Mouse (Mus musculus): ENCODE results near the gene Rfwd3. TPM values are rescaled to one million over a fixed set of nuclear protein-coding genes. Genes with fewer than 3 reads are reported as not detected.

The Rfwd3 gene
- total and polyA plus RNA-seq, 3 experiments = 53.1 to 64.5 (median 63.6) TPM

- H3K79me2 ChIP-seq (replicated peaks; ENCODE audit: control insufficient read depth, extremely low read depth, insufficient read depth, poor library complexity, severe bottlenecking) = no peaks in the 10 kb centered on the region
- peaks cover 2% of the 10 kb centered on the region for H3K9me3 ChIP-seq (replicated peaks; ENCODE audit: low read length)
- no peak overlapping the region for H3K4me2 ChIP-seq (ENCODE audit: insufficient read depth, low read depth, poor library complexity, severe bottlenecking)
- dilution Hi-C loops (cut with MboI; ENCODE audit: extremely low pct_ligation_motif_present, extremely low pct_unique_long_range_greater_than_20kb, low sequenced_read_pairs) = no loop called here
- peaks cover 7 to 9% of the 10 kb centered on the region in 2 experiments for H3K4me1 ChIP-seq (ENCODE audit: control insufficient read depth in 1 of 2, insufficient read depth in 2 of 2)
- no peak overlapping the region for H3K9ac ChIP-seq (ENCODE audit: insufficient read depth, low read depth)
- H3K27ac ChIP-seq (ENCODE audit: insufficient read depth, low read depth) = no peak overlapping the region
- in situ Hi-C loops (cut with MboI; ENCODE audit: low pct_ligation_motif_present, low pct_unique_long_range_greater_than_20kb, low sequenced_read_pairs) = loop anchor here (10.0 kb wide), 1 partner anchor 282 kb away; no protein-coding TSS in a partner anchor
- TF ChIP-seq TCF12 (IDR thresholded peaks at IDR 0.05; ENCODE audit: low read depth, low read length) (no peak), MYC (IDR thresholded peaks at IDR 0.05; ENCODE audit: low read depth, low read length) (no peak), BHLHE40 (IDR thresholded peaks at IDR 0.05; ENCODE audit: low read depth, low read length) (no peak), SMC3 (IDR thresholded peaks at IDR 0.05; ENCODE audit: low read depth, low read length) (peak; percentile 98), NRF1 (IDR thresholded peaks at IDR 0.05; ENCODE audit: low read depth, low read length) (no peak; the same call in 1 of the 2 replicates), RAD21 (IDR thresholded peaks at IDR 0.05; ENCODE audit: low read depth, low read length) (peak; percentile 98), CTCF (conservative IDR thresholded peaks at IDR 0.05 in 1 of 2, IDR thresholded peaks at IDR 0.05 in 1 of 2; ENCODE audit: low read depth in 2 of 2, low read length in 2 of 2) (peak; percentile 60 to 98; a peak in 3 of 4 replicates), ZC3H11A (IDR thresholded peaks at IDR 0.05; ENCODE audit: low read depth, low read length) (peak; percentile 80), MEF2A (IDR thresholded peaks at IDR 0.05; ENCODE audit: borderline replicate concordance, low read depth, low read length) (0 out of 2 replicates have a peak, but pooled peaks have one; percentile 35), MAX (IDR thresholded peaks at IDR 0.05; ENCODE audit: low read length) (peak; percentile 39; the same call in 1 of the 2 replicates), IRF4 (IDR thresholded peaks at IDR 0.05; ENCODE audit: low read depth, low read length) (no peak), MAZ (IDR thresholded peaks at IDR 0.05; ENCODE audit: low read depth, low read length) (no peak), NELFE (IDR thresholded peaks at IDR 0.05; ENCODE audit: low read depth, low read length) (peak; percentile 59; the same call in 1 of the 2 replicates), ZKSCAN1 (IDR thresholded peaks at IDR 0.05; ENCODE audit: borderline replicate concordance, low read depth, low read length) (no peak), UBTF (IDR thresholded peaks at IDR 0.05; ENCODE audit: low read depth, low read length) (no peak)
- peak; percentile 74 for DNase-seq (ENCODE audit: extremely low read depth)
- no peak overlapping the region for H3K4me3 ChIP-seq (replicated peaks in 1 of 3; ENCODE audit: low read depth in 2 of 3, low read length in 2 of 3, poor library complexity in 1 of 3)
- peaks cover 50% of the 10 kb centered on the region for H3K27me3 ChIP-seq (replicated peaks)
- no peaks in the 10 kb centered on the region for H3K36me3 ChIP-seq (replicated peaks in 1 of 2; ENCODE audit: control insufficient read depth in 1 of 2, insufficient read depth in 1 of 2, low read length in 1 of 2)
Observed at GRCm38 (mm10) chr8:111343225-111343624, 43.2 kb upstream of the Rfwd3 start.

GRCm38 (mm10) chr8:111340186-111340585 is 40.2 kb upstream of the Rfwd3 start:
- Histone ChIP-seq H3K79me2 (replicated peaks; ENCODE audit: control insufficient read depth, extremely low read depth, insufficient read depth, poor library complexity, severe bottlenecking) (no peaks in the 10 kb centered on the region), H3K4me3 (replicated peaks in 1 of 3; ENCODE audit: low read depth in 2 of 3, low read length in 2 of 3, poor library complexity in 1 of 3) (no peak overlapping the region), H3K4me1 (ENCODE audit: control insufficient read depth in 1 of 2, insufficient read depth in 2 of 2) (peaks cover 0 to 11% of the 10 kb centered on the region in 2 experiments; a peak in 2 of 4 replicates), H3K9ac (ENCODE audit: insufficient read depth, low read depth) (no peak overlapping the region), H3K9me3 (replicated peaks; ENCODE audit: low read length) (peaks cover 2% of the 10 kb centered on the region), H3K4me2 (ENCODE audit: insufficient read depth, low read depth, poor library complexity, severe bottlenecking) (no peak overlapping the region), H3K27me3 (replicated peaks) (peaks cover 34% of the 10 kb centered on the region), H3K36me3 (replicated peaks in 1 of 2; ENCODE audit: control insufficient read depth in 1 of 2, insufficient read depth in 1 of 2, low read length in 1 of 2) (no peaks in the 10 kb centered on the region), H3K27ac (ENCODE audit: insufficient read depth, low read depth) (no peak overlapping the region)
- DNase-seq (ENCODE audit: extremely low read depth) = no peak
- dilution Hi-C loops (cut with MboI; ENCODE audit: extremely low pct_ligation_motif_present, extremely low pct_unique_long_range_greater_than_20kb, low sequenced_read_pairs) (no loop called here), in situ Hi-C loops (cut with MboI; ENCODE audit: low pct_ligation_motif_present, low pct_unique_long_range_greater_than_20kb, low sequenced_read_pairs) (loop anchor here (10.0 kb wide), 1 partner anchor 285 kb away; no protein-coding TSS in a partner anchor)
- no peak for TF ChIP-seq RCOR1 (conservative IDR thresholded peaks at IDR 0.05; ENCODE audit: low read depth, low read length)
- no peak for TF ChIP-seq ZC3H11A (IDR thresholded peaks at IDR 0.05; ENCODE audit: low read depth, low read length)
- no peak for TF ChIP-seq MAZ (IDR thresholded peaks at IDR 0.05; ENCODE audit: low read depth, low read length)
- TF ChIP-seq RAD21 (IDR thresholded peaks at IDR 0.05; ENCODE audit: low read depth, low read length) = no peak
- TF ChIP-seq MAX (IDR thresholded peaks at IDR 0.05; ENCODE audit: low read length) = no peak
- TF ChIP-seq JUND (conservative IDR thresholded peaks at IDR 0.05; ENCODE audit: low read depth, low read length) = no peak
- no peak for TF ChIP-seq SIN3A (IDR thresholded peaks at IDR 0.05; ENCODE audit: low read length)
- no peak for TF ChIP-seq ETS1 (conservative IDR thresholded peaks at IDR 0.05; ENCODE audit: low read depth, low read length)
- TF ChIP-seq KAT2A (IDR thresholded peaks at IDR 0.05; ENCODE audit: insufficient replicate concordance, low read length) = no peak
- TF ChIP-seq IRF4 (IDR thresholded peaks at IDR 0.05; ENCODE audit: low read depth, low read length) = no peak
- no peak for TF ChIP-seq CHD2 (IDR thresholded peaks at IDR 0.05; ENCODE audit: low read length)
